Mouse (Mus musculus) bone marrow macrophage, adult 2 months (primary cell): ENCODE results near the gene Mmp24. TPM values are rescaled to one million over a fixed set of nuclear protein-coding genes. Genes with fewer than 3 reads are reported as not detected.

Experiments
- H3K27ac ChIP-seq: 2 replicates; pipeline ENCODE4 v1.5.1; 2012; ENCODE audit warnings: low read depth, low read length; ENCODE audit not compliant: insufficient read depth
- H3K4me1 ChIP-seq: 2 replicates; pipeline ENCODE4 v1.6.1; 2012; ENCODE audit warnings: low read length; ENCODE audit not compliant: control insufficient read depth, insufficient read depth
- H3K4me3 ChIP-seq: 2 replicates; pipeline ENCODE4 v1.5.1; 2012; ENCODE audit warnings: mild to moderate bottlenecking, low read length, moderate library complexity; ENCODE audit not compliant: insufficient read depth
- CTCF ChIP-seq: IDR thresholded peaks from 2 replicates; pipeline ENCODE4 v1.5.1; 2012; ENCODE audit warnings: low read depth, mild to moderate bottlenecking, low read length, moderate library complexity
- POLR2A ChIP-seq: IDR thresholded peaks from 2 replicates; pipeline ENCODE4 v1.6.1; 2012; ENCODE audit warnings: mild to moderate bottlenecking, low read depth, low read length, borderline replicate concordance
- polyA plus RNA-seq: library from polyadenylated mRNA; stranded (reverse); fragments of >200 nt; gene quantifications from 2 replicates; pipeline ENCODE4 v1.2.4, GENCODE M21; 2012; ENCODE audit not compliant: missing spikeins, insufficient read depth, insufficient read length

The Mmp24 gene
- polyA plus RNA-seq, 1 experiment: not detected

- Histone ChIP-seq H3K27ac (no peak overlapping the region), H3K4me3 (no peak overlapping the region), H3K4me1 (no peaks in the 10 kb centered on the region)
- TF ChIP-seq POLR2A: no peak
- TF ChIP-seq CTCF: no peak
Observed at GRCm38 (mm10) chr2:155787949-155788931, 13.1 kb downstream of the Mmp24 start.

- Histone ChIP-seq H3K4me1 (0 out of 2 replicates have a peak, but pooled peaks cover 5% of the 10 kb centered on the region), H3K27ac (no peak overlapping the region), H3K4me3 (no peak overlapping the region)
- no peak for TF ChIP-seq CTCF
- TF ChIP-seq POLR2A: no peak
Observed at GRCm38 (mm10) chr2:155792899-155793298, 17.8 kb downstream of the Mmp24 start.

- Histone ChIP-seq H3K4me3 (no peak overlapping the region), H3K4me1 (0 out of 2 replicates have a peak, but pooled peaks cover 5% of the 10 kb centered on the region), H3K27ac (no peak overlapping the region)
- no peak for TF ChIP-seq CTCF
Observed at GRCm38 (mm10) chr2:155794674-155795445, 19.7 kb downstream of the Mmp24 start.

- TF ChIP-seq CTCF: no peak
- TF ChIP-seq POLR2A: no peak
Observed at GRCm38 (mm10) chr2:155798613-155799012, 23.5 kb downstream of the Mmp24 start.

GRCm38 (mm10) chr2:155802761-155803160 is 27.6 kb downstream of the Mmp24 start:
- Histone ChIP-seq H3K27ac (no peak overlapping the region), H3K4me3 (no peak overlapping the region), H3K4me1 (no peaks in the 10 kb centered on the region)
- TF ChIP-seq POLR2A (no peak), CTCF (peak; percentile 45; the same call in 1 of the 2 replicates)

More at GRCm38 (mm10) chr2:155798613-155799012, 23.5 kb downstream of the Mmp24 start:
- Histone ChIP-seq H3K27ac (no peak overlapping the region), H3K4me3 (no peak overlapping the region), H3K4me1 (0 out of 2 replicates have a peak, but pooled peaks cover 2% of the 10 kb centered on the region)

GRCm38 (mm10) chr2:155804053-155804452 is 28.9 kb downstream of the Mmp24 start:
- TF ChIP-seq POLR2A (no peak), CTCF (no peak)
- no peak overlapping the region for H3K4me3 ChIP-seq

GRCm38 (mm10) chr2:155805231-155805924 is 30.2 kb downstream of the Mmp24 start:
- no peak overlapping the region for H3K4me3 ChIP-seq
- H3K27ac ChIP-seq: no peak overlapping the region
- no peaks in the 10 kb centered on the region for H3K4me1 ChIP-seq
- TF ChIP-seq CTCF (no peak), POLR2A (no peak)

More at GRCm38 (mm10) chr2:155804053-155804452, 28.9 kb downstream of the Mmp24 start:
- Histone ChIP-seq H3K4me1 (no peaks in the 10 kb centered on the region), H3K27ac (no peak overlapping the region)

- no peaks in the 10 kb centered on the region for H3K4me1 ChIP-seq
- H3K27ac ChIP-seq: no peak overlapping the region
- H3K4me3 ChIP-seq: no peak overlapping the region
- no peak for TF ChIP-seq POLR2A
- no peak for TF ChIP-seq CTCF
Observed at GRCm38 (mm10) chr2:155805925-155806255, 30.7 kb downstream of the Mmp24 start.

- H3K27ac ChIP-seq: no peak overlapping the region
- TF ChIP-seq POLR2A: no peak
- no peak for TF ChIP-seq CTCF
- H3K4me3 ChIP-seq: no peak overlapping the region
- no peaks in the 10 kb centered on the region for H3K4me1 ChIP-seq
Observed at GRCm38 (mm10) chr2:155806548-155806947, 31.4 kb downstream of the Mmp24 start.

GRCm38 (mm10) chr2:155807408-155807807 is 32.3 kb downstream of the Mmp24 start:
- TF ChIP-seq POLR2A: no peak
- no peak for TF ChIP-seq CTCF
- Histone ChIP-seq H3K27ac (no peak overlapping the region), H3K4me1 (no peaks in the 10 kb centered on the region), H3K4me3 (no peak overlapping the region)
